Mouse (Mus musculus): Measurements from ENCODE around the gene Cnbp. TPM values are rescaled to one million over a fixed set of nuclear protein-coding genes. Genes with fewer than 3 reads are reported as not detected.
A peak's percentile ranks its signal among the peaks of the same experiment; 100 is the strongest.

Cnbp gene
- polyA plus RNA-seq, 1 experiment = 196 TPM

- Histone ChIP-seq H3K36me3 (ENCODE audit: control insufficient read depth, insufficient read depth) (peaks cover 9% of the 10 kb centered on the region), H3K27me3 (ENCODE audit: control insufficient read depth, insufficient read depth, insufficient read length) (no peaks in the 10 kb centered on the region), H3K4me2 (ENCODE audit: low read depth) (peak overlapping the region; percentile 82), H3K4me3 (peak overlapping the region; percentile 83), H3K79me2 (ENCODE audit: control insufficient read depth, insufficient read depth) (peaks cover 56% of the 10 kb centered on the region), H3ac (ENCODE audit: control insufficient read depth, insufficient read length) (peak overlapping the region; percentile 89)
- TF ChIP-seq MYOD1 (IDR thresholded peaks at IDR 0.05; ENCODE audit: control insufficient read depth in 1 of 3, insufficient read length in 2 of 3, low read depth in 2 of 3) (peak in 1 of 3 experiments; percentile 1), POLR2A (IDR thresholded peaks at IDR 0.05; ENCODE audit: insufficient read length, low read depth) (no peak)
These were observed 579 bp downstream of the Cnbp start for GRCm38 (mm10) chr6:87850155-87850899.

GRCm38 (mm10) chr6:87849780-87850154 lies 1.1 kb downstream of the Cnbp start:
- Histone ChIP-seq H3K4me2 (ENCODE audit: low read depth) (peak overlapping the region; percentile 82), H3K4me3 (peak overlapping the region; percentile 83), H3K79me2 (ENCODE audit: control insufficient read depth, insufficient read depth) (peaks cover 61% of the 10 kb centered on the region), H3K27me3 (ENCODE audit: control insufficient read depth, insufficient read depth, insufficient read length) (no peaks in the 10 kb centered on the region), H3K36me3 (ENCODE audit: control insufficient read depth, insufficient read depth) (peaks cover 15% of the 10 kb centered on the region), H3ac (ENCODE audit: control insufficient read depth, insufficient read length) (peak overlapping the region; percentile 89)
- TF ChIP-seq E2F4 (IDR thresholded peaks at IDR 0.05; ENCODE audit: insufficient read depth) (no peak), MAX (IDR thresholded peaks at IDR 0.05; ENCODE audit: low read depth) (peak; percentile 81), TCF12 (IDR thresholded peaks at IDR 0.05; ENCODE audit: insufficient read depth, poor library complexity, severe bottlenecking) (no peak), TCF3 (IDR thresholded peaks at IDR 0.05; ENCODE audit: insufficient read length, low read depth) (no peak), REST (IDR thresholded peaks at IDR 0.05; ENCODE audit: insufficient read depth, insufficient read length) (no peak), MYOD1 (IDR thresholded peaks at IDR 0.05; ENCODE audit: control insufficient read depth in 1 of 3, insufficient read length in 2 of 3, low read depth in 2 of 3) (no peak), SRF (IDR thresholded peaks at IDR 0.05; ENCODE audit: control insufficient read depth, insufficient read length, low read depth) (no peak)

GRCm38 (mm10) chr6:87846813-87847212 lies 4.1 kb downstream of the Cnbp start:
- Histone ChIP-seq H3K4me3 (no peak overlapping the region), H3K79me2 (ENCODE audit: control insufficient read depth, insufficient read depth) (peaks cover 74% of the 10 kb centered on the region), H3K36me3 (ENCODE audit: control insufficient read depth, insufficient read depth) (peaks cover 44% of the 10 kb centered on the region), H3K4me2 (ENCODE audit: low read depth) (peak overlapping the region; percentile 54), H3ac (ENCODE audit: control insufficient read depth, insufficient read length) (no peak overlapping the region), H3K27me3 (ENCODE audit: control insufficient read depth, insufficient read depth, insufficient read length) (no peaks in the 10 kb centered on the region)
- TF ChIP-seq MAX (IDR thresholded peaks at IDR 0.05; ENCODE audit: low read depth) (no peak), REST (IDR thresholded peaks at IDR 0.05; ENCODE audit: insufficient read depth, insufficient read length) (no peak), MYOG (IDR thresholded peaks at IDR 0.05; ENCODE audit: control insufficient read depth in 1 of 3, insufficient read depth in 1 of 3, insufficient read length in 2 of 3, low read depth in 2 of 3) (no peak), SRF (IDR thresholded peaks at IDR 0.05; ENCODE audit: control insufficient read depth, insufficient read length, low read depth) (no peak), USF1 (IDR thresholded peaks at IDR 0.05; ENCODE audit: low read depth) (no peak), MYOD1 (IDR thresholded peaks at IDR 0.05; ENCODE audit: control insufficient read depth in 1 of 3, insufficient read length in 2 of 3, low read depth in 2 of 3) (no peak), E2F4 (IDR thresholded peaks at IDR 0.05; ENCODE audit: insufficient read depth) (no peak), POLR2A (IDR thresholded peaks at IDR 0.05; ENCODE audit: insufficient read length, low read depth) (no peak), TCF3 (IDR thresholded peaks at IDR 0.05; ENCODE audit: insufficient read length, low read depth) (no peak), CEBPB (IDR thresholded peaks at IDR 0.05; ENCODE audit: insufficient read depth, poor library complexity, severe bottlenecking) (no peak), POLR2AphosphoS2 (IDR thresholded peaks at IDR 0.05; ENCODE audit: insufficient read length, low read depth) (no peak), TCF12 (IDR thresholded peaks at IDR 0.05; ENCODE audit: insufficient read depth, poor library complexity, severe bottlenecking) (no peak)

GRCm38 (mm10) chr6:87845031-87845695 lies 5.7 kb downstream of the Cnbp start:
- no peak for TF ChIP-seq E2F4 (IDR thresholded peaks at IDR 0.05; ENCODE audit: insufficient read depth)
- no peak for TF ChIP-seq CEBPB (IDR thresholded peaks at IDR 0.05; ENCODE audit: insufficient read depth, poor library complexity, severe bottlenecking)
- no peak for TF ChIP-seq MYOG (IDR thresholded peaks at IDR 0.05; ENCODE audit: control insufficient read depth in 1 of 3, insufficient read depth in 1 of 3, insufficient read length in 2 of 3, low read depth in 2 of 3)
- no peak for TF ChIP-seq MAX (IDR thresholded peaks at IDR 0.05; ENCODE audit: low read depth)
- TF ChIP-seq POLR2A (IDR thresholded peaks at IDR 0.05; ENCODE audit: insufficient read length, low read depth) = no peak
- TF ChIP-seq POLR2AphosphoS2 (IDR thresholded peaks at IDR 0.05; ENCODE audit: insufficient read length, low read depth) = no peak
- no peak for TF ChIP-seq USF1 (IDR thresholded peaks at IDR 0.05; ENCODE audit: low read depth)
- no peak for TF ChIP-seq REST (IDR thresholded peaks at IDR 0.05; ENCODE audit: insufficient read depth, insufficient read length)
- TF ChIP-seq SRF (IDR thresholded peaks at IDR 0.05; ENCODE audit: control insufficient read depth, insufficient read length, low read depth) = no peak
- no peak for TF ChIP-seq TCF12 (IDR thresholded peaks at IDR 0.05; ENCODE audit: insufficient read depth, poor library complexity, severe bottlenecking)
- TF ChIP-seq MYOD1 (IDR thresholded peaks at IDR 0.05; ENCODE audit: control insufficient read depth in 1 of 3, insufficient read length in 2 of 3, low read depth in 2 of 3) = no peak
- TF ChIP-seq TCF3 (IDR thresholded peaks at IDR 0.05; ENCODE audit: insufficient read length, low read depth) = no peak
- peaks cover 54% of the 10 kb centered on the region for H3K36me3 ChIP-seq (ENCODE audit: control insufficient read depth, insufficient read depth)

More at GRCm38 (mm10) chr6:87845031-87845695, 5.7 kb downstream of the Cnbp start:
- H3ac ChIP-seq (ENCODE audit: control insufficient read depth, insufficient read length) = no peak overlapping the region
- H3K4me3 ChIP-seq = no peak overlapping the region
- H3K27me3 ChIP-seq (ENCODE audit: control insufficient read depth, insufficient read depth, insufficient read length) = no peaks in the 10 kb centered on the region
- no peak overlapping the region for H3K4me2 ChIP-seq (ENCODE audit: low read depth)
- peaks cover 67% of the 10 kb centered on the region for H3K79me2 ChIP-seq (ENCODE audit: control insufficient read depth, insufficient read depth)
